Mouse (Mus musculus) layer of hippocampus, adult 2 months (tissue): ENCODE results near the gene Elovl5. TPM values are rescaled to one million over a fixed set of nuclear protein-coding genes. Genes with fewer than 3 reads are reported as not detected.

Source experiments
- DNase-seq, 2 experiments: peaks; one replicate each; pipeline ENCODE4 v3.0.0; 2022; ENCODE audit warnings: low spot score in 2 of 2
- H3K27ac ChIP-seq: fragments of 200-600 bp; 2 replicates; pipeline ENCODE4 v1.8.1; 2022
- H3K4me3 ChIP-seq: fragments of 200-600 bp; 2 replicates; pipeline ENCODE4 v1.8.1; 2022; ENCODE audit warnings: mild to moderate bottlenecking
- CTCF ChIP-seq: fragments of 200-600 bp; conservative IDR thresholded peaks from 2 replicates; pipeline ENCODE4 v1.8.1; 2022; ENCODE audit warnings: antibody characterized with exemption, mild to moderate bottlenecking, moderate library complexity
- total RNA-seq, 2 experiments: library from RNA; stranded (reverse); gene quantifications; 2 replicates each; pipeline ENCODE4 v1.2.3; 2021

Gene Elovl5
- total RNA-seq, 2 experiments from 2014 or later: 60.4 to 67.3 TPM

- H3K27ac ChIP-seq: peak overlapping the region; percentile 18; the same call in 1 of the 2 replicates
These were observed 14.6 kb downstream of the Elovl5 start for GRCm38 (mm10) chr9:77931740-77932139.

GRCm38 (mm10) chr9:77935818-77936611, 18.9 kb downstream of the Elovl5 start:
- Histone ChIP-seq H3K4me3 (no peak overlapping the region), H3K27ac (no peak overlapping the region)
- TF ChIP-seq CTCF: no peak
- no peak for DNase-seq

More at GRCm38 (mm10) chr9:77931740-77932139, 14.6 kb downstream of the Elovl5 start:
- TF ChIP-seq CTCF: no peak
- no peak overlapping the region for H3K4me3 ChIP-seq
- DNase-seq: no peak

GRCm38 (mm10) chr9:77937875-77938274, 20.7 kb downstream of the Elovl5 start:
- H3K4me3 ChIP-seq: no peak overlapping the region
- TF ChIP-seq CTCF: no peak
- no peak overlapping the region for H3K27ac ChIP-seq
- no peak for DNase-seq

GRCm38 (mm10) chr9:77938761-77939553, 21.8 kb downstream of the Elovl5 start:
- H3K4me3 ChIP-seq: no peak overlapping the region
- no peak overlapping the region for H3K27ac ChIP-seq
- DNase-seq: peak in 1 of 2 experiments; percentile 29
- no peak for TF ChIP-seq CTCF

GRCm38 (mm10) chr9:77939554-77939920, 22.4 kb downstream of the Elovl5 start:
- Histone ChIP-seq H3K4me3 (no peak overlapping the region), H3K27ac (no peak overlapping the region)
- no peak for DNase-seq
- no peak for TF ChIP-seq CTCF

- Histone ChIP-seq H3K27ac (no peak overlapping the region), H3K4me3 (no peak overlapping the region)
- no peak for TF ChIP-seq CTCF
- no peak for DNase-seq
These were observed 23.9 kb downstream of the Elovl5 start for GRCm38 (mm10) chr9:77941058-77941457.

- no peak for DNase-seq
- no peak for TF ChIP-seq CTCF
- H3K27ac ChIP-seq: no peak overlapping the region
These were observed 24.7 kb downstream of the Elovl5 start for GRCm38 (mm10) chr9:77941836-77942235.

GRCm38 (mm10) chr9:77942411-77942810, 25.2 kb downstream of the Elovl5 start:
- DNase-seq: no peak
- TF ChIP-seq CTCF: no peak
- Histone ChIP-seq H3K4me3 (no peak overlapping the region), H3K27ac (no peak overlapping the region)

More at GRCm38 (mm10) chr9:77941836-77942235, 24.7 kb downstream of the Elovl5 start:
- no peak overlapping the region for H3K4me3 ChIP-seq

GRCm38 (mm10) chr9:77943316-77943715, 26.2 kb downstream of the Elovl5 start:
- H3K4me3 ChIP-seq: no peak overlapping the region
- TF ChIP-seq CTCF: no peak
- DNase-seq: no peak
- no peak overlapping the region for H3K27ac ChIP-seq

GRCm38 (mm10) chr9:77944195-77944594, 27.0 kb downstream of the Elovl5 start:
- DNase-seq: no peak
- no peak for TF ChIP-seq CTCF
- Histone ChIP-seq H3K27ac (no peak overlapping the region), H3K4me3 (no peak overlapping the region)

GRCm38 (mm10) chr9:77945792-77946666, 28.9 kb downstream of the Elovl5 start:
- Histone ChIP-seq H3K4me3 (no peak overlapping the region), H3K27ac (0 out of 2 replicates have a peak overlapping the region, but pooled peaks have one; percentile 2)
- no peak for TF ChIP-seq CTCF
- DNase-seq: no peak

GRCm38 (mm10) chr9:77948214-77948613, 31.1 kb downstream of the Elovl5 start:
- no peak for DNase-seq
- no peak for TF ChIP-seq CTCF
- peak overlapping the region; percentile 43; the same call in 1 of the 2 replicates for H3K27ac ChIP-seq
- H3K4me3 ChIP-seq: no peak overlapping the region
